Mouse (Mus musculus) ES-Bruce4 (cell line): Measurements from ENCODE around the gene Trip12. TPM values are rescaled to one million over a fixed set of nuclear protein-coding genes. Genes with fewer than 3 reads are reported as not detected.

ENCODE experiments used
- H3K27ac ChIP-seq: 2 replicates; pipeline ENCODE4 v1.5.1; 2012; ENCODE audit warnings: low read length, inconsistent platforms; ENCODE audit not compliant: insufficient read depth
- H3K27me3 ChIP-seq: 2 replicates; pipeline ENCODE4 v1.6.1; 2012; ENCODE audit warnings: mild to moderate bottlenecking, low read length, inconsistent platforms; ENCODE audit not compliant: control insufficient read depth, poor library complexity, insufficient read depth, severe bottlenecking
- H3K36me3 ChIP-seq: 2 replicates; pipeline ENCODE4 v1.6.1; 2012; ENCODE audit warnings: inconsistent platforms, mild to moderate bottlenecking, low read length, moderate library complexity; ENCODE audit not compliant: control insufficient read depth, poor library complexity, insufficient read depth, severe bottlenecking
- H3K4me1 ChIP-seq: one replicate; pipeline ENCODE4 v1.8.1; 2011; ENCODE audit warnings: low read length; ENCODE audit not compliant: control insufficient read depth, insufficient read depth
- H3K4me3 ChIP-seq: 2 replicates; pipeline ENCODE4 v1.5.1; 2011; ENCODE audit warnings: low read depth, mild to moderate bottlenecking, low read length
- H3K9ac ChIP-seq: 2 replicates; pipeline ENCODE4 v1.6.1; 2012; ENCODE audit warnings: low read depth, mild to moderate bottlenecking, inconsistent platforms; ENCODE audit not compliant: poor library complexity, severe bottlenecking
- H3K9me3 ChIP-seq: replicated peaks from 2 replicates; pipeline ENCODE4 v1.6.1; 2012; ENCODE audit warnings: mild to moderate bottlenecking, low read length, inconsistent platforms; ENCODE audit not compliant: control insufficient read depth, poor library complexity, insufficient read depth, severe bottlenecking
- CTCF ChIP-seq: IDR thresholded peaks from one replicate; pipeline ENCODE4 v1.8.1; 2011; ENCODE audit warnings: low read depth, low read length
- EP300 ChIP-seq: IDR thresholded peaks from 2 replicates; pipeline ENCODE4 v1.6.1; 2011; ENCODE audit warnings: low read depth, low read length; ENCODE audit not compliant: insufficient read depth
- POLR2A ChIP-seq: IDR thresholded peaks from one replicate; pipeline ENCODE4 v1.8.1; 2011; ENCODE audit warnings: low read length; ENCODE audit not compliant: insufficient read depth
- polyA plus RNA-seq: library from polyadenylated mRNA; stranded (reverse); fragments of >200 nt; gene quantifications from 2 replicates; pipeline ENCODE4 v1.2.4, GENCODE M21; 2011; ENCODE audit warnings: low read depth; ENCODE audit not compliant: missing spikeins, insufficient read depth, insufficient read length

Trip12 gene
- polyA plus RNA-seq, 1 experiment = 675 TPM

- Histone ChIP-seq H3K9ac (0 out of 2 replicates have a peak within 1 kb of the TSS, but pooled peaks have one; percentile 9), H3K36me3 (no peaks in the 10 kb centered on the region), H3K27ac (no peak within 1 kb of the TSS), H3K4me3 (peak within 1 kb of the TSS; percentile 73), H3K9me3 (peaks cover 4% of the 10 kb centered on the region; the same call in 1 of the 2 replicates), H3K4me1 (no peaks in the 10 kb centered on the region), H3K27me3 (no peaks in the 10 kb centered on the region)
- TF ChIP-seq POLR2A (no peak), EP300 (0 out of 2 replicates have a peak, but pooled peaks have one; percentile 53), CTCF (peak; percentile 36)
Measured at GRCm38 (mm10) chr1:84695517-84696411, 144.6 kb downstream of the Trip12 start, which contains the start of gene Dner. Gene Dner, minus strand, starts transcription at chr1:84696221.

GRCm38 (mm10) chr1:84694688-84695474 lies 145.4 kb downstream of the Trip12 start:
- TF ChIP-seq POLR2A (no peak), EP300 (no peak), CTCF (no peak)
- H3K4me3 ChIP-seq = peak overlapping the region; percentile 62
- no peaks in the 10 kb centered on the region for H3K9me3 ChIP-seq
- no peaks in the 10 kb centered on the region for H3K4me1 ChIP-seq
- no peak overlapping the region for H3K27ac ChIP-seq
- H3K27me3 ChIP-seq = no peaks in the 10 kb centered on the region
- H3K36me3 ChIP-seq = no peaks in the 10 kb centered on the region
- 0 out of 2 replicates have a peak overlapping the region, but pooled peaks have one; percentile 9 for H3K9ac ChIP-seq

GRCm38 (mm10) chr1:84677910-84678309 lies 162.4 kb downstream of the Trip12 start:
- H3K4me1 ChIP-seq = no peaks in the 10 kb centered on the region
- no peak overlapping the region for H3K27ac ChIP-seq
- H3K9me3 ChIP-seq = no peaks in the 10 kb centered on the region
- H3K36me3 ChIP-seq = no peaks in the 10 kb centered on the region
- no peaks in the 10 kb centered on the region for H3K27me3 ChIP-seq
- H3K4me3 ChIP-seq = no peak overlapping the region
- H3K9ac ChIP-seq = no peak overlapping the region
- TF ChIP-seq POLR2A (no peak), CTCF (no peak), EP300 (no peak)

Other genes starting within 250 kb of the Trip12 start
- gene Dner, start 144.3 kb downstream of the Trip12 start, polyA plus RNA-seq = 9.5 and 9.7 TPM in 2 replicates
- 11.1 and 13.5 TPM in 2 replicates for gene Fbxo36, start 675 bp downstream of the Trip12 start, polyA plus RNA-seq
- 0.54 TPM in 1 of 2 replicates, not detected in the other for gene Slc16a14, start 94.6 kb upstream of the Trip12 start, polyA plus RNA-seq